Mouse (Mus musculus) embryonic fibroblast, embryonic 13.5 days (primary cell): ENCODE results near the gene Dock4. TPM values are rescaled to one million over a fixed set of nuclear protein-coding genes. Genes with fewer than 3 reads are reported as not detected.

Experiments used
- H3K27ac ChIP-seq: 2 replicates; pipeline ENCODE4 v1.5.1; 2012; ENCODE audit warnings: low read length, control low read depth, inconsistent platforms; ENCODE audit not compliant: insufficient read depth
- H3K4me1 ChIP-seq: 2 replicates; pipeline ENCODE4 v1.6.1; 2011; ENCODE audit warnings: low read length; ENCODE audit not compliant: control insufficient read depth, insufficient read depth
- H3K4me3 ChIP-seq: 2 replicates; pipeline ENCODE4 v1.5.1; 2011; ENCODE audit warnings: mild to moderate bottlenecking, control low read depth, low read length; ENCODE audit not compliant: insufficient read depth
- CTCF ChIP-seq: IDR thresholded peaks from 2 replicates; pipeline ENCODE4 v1.5.1; 2011; ENCODE audit warnings: mild to moderate bottlenecking, control low read depth, low read length, moderate library complexity, borderline replicate concordance; ENCODE audit not compliant: insufficient read depth
- POLR2A ChIP-seq: IDR thresholded peaks from 2 replicates; pipeline ENCODE4 v1.6.1; 2011; ENCODE audit warnings: low read depth, mild to moderate bottlenecking, control low read depth, low read length, moderate library complexity
- polyA plus RNA-seq: library from polyadenylated mRNA; stranded (reverse); fragments of >200 nt; gene quantifications from 2 replicates; pipeline ENCODE4 v1.2.4, GENCODE M21; 2011; ENCODE audit warnings: low read depth; ENCODE audit not compliant: missing spikeins, insufficient read length

The Dock4 gene
- polyA plus RNA-seq, 1 experiment = 12.7 TPM

DNA sequence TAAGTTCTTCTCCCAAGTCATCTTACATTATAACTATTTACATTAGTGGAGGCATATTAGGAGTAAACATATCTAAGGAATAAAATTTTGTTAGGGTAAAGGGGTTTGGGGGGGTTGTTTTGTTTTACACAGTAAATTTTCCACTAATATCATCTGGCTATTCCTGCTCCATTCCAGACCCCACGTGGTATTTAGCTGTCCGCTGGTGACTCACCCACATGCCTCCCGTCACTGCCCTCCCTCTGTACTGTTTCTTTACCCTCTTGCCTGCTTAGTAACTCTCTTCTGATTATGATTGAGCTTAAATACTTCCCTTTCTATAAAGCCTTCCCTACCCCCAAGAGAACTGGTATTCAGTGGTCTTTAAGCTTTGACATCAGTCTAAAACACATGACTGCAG lies 266.5 kb downstream of the Dock4 start:
- no peak for TF ChIP-seq CTCF
- no peak for TF ChIP-seq POLR2A
- H3K27ac ChIP-seq = peak overlapping the region; percentile 19; the same call in 1 of the 2 replicates
- H3K4me1 ChIP-seq = peaks cover 3% of the 10 kb centered on the region; the same call in 1 of the 2 replicates
- no peak overlapping the region for H3K4me3 ChIP-seq

DNA sequence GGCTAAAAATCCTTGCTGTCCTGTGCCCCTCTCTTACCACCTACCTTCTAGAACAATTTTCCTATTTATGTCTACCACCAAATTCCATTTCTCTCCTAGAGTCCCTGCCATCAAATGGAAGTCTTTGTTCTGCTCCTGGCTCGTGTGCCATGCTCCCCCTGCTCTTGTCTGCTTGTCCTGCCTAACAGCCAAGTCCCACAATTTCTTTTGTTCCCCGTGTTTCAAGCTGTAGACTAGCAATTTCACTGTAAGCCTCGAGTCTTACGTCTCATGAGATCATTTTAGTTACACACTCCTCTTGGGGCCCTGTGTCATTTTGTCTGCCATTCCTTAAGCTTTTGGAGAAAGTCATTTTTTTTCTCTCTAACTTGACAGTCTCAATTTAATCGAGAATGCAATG lies 268.5 kb downstream of the Dock4 start:
- H3K27ac ChIP-seq = no peak overlapping the region
- peaks cover 3% of the 10 kb centered on the region; the same call in 1 of the 2 replicates for H3K4me1 ChIP-seq
- TF ChIP-seq CTCF = no peak
- TF ChIP-seq POLR2A = no peak
- no peak overlapping the region for H3K4me3 ChIP-seq

DNA sequence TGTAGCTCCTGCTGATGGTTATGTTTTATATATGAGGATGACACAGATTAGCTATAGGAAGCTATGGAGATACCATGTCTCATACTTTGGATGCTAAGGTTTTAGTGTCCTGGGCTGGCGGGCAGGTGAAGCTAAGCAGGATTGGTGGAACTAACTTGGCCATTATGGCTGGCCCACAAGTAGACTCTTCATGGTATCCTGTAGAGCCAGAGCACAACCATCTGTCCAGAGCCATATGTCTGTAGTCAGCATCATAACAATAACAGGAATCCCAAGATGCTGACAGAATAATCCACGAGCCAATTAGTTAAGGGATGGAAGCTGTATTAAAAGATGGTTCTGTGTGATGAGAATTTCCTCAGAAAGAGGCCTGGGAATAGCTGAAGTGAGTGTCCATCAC lies 269.4 kb downstream of the Dock4 start:
- TF ChIP-seq CTCF (no peak), POLR2A (no peak)
- no peak overlapping the region for H3K4me3 ChIP-seq
- peaks cover 3% of the 10 kb centered on the region; the same call in 1 of the 2 replicates for H3K4me1 ChIP-seq
- no peak overlapping the region for H3K27ac ChIP-seq

DNA sequence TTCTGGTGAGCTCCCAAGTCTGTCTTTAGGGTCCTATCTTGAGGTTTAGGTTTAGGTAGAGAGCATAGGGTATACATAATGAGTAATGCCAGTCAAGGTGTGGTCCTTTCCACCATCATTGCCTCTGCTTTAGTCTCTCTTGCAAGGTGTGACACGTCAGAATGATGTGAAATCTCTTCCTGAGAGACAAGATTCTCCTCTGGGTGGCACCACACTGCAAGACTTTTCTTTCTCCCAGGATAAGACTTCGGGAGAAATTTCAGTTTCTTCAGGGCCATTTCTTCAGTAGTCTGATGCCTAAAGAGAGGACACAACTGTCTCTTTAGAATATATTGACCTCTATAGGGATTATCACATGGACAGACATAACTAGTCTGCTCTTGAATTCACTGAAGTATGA lies 282.6 kb downstream of the Dock4 start:
- H3K4me1 ChIP-seq = no peaks in the 10 kb centered on the region
- H3K4me3 ChIP-seq = no peak overlapping the region
- TF ChIP-seq CTCF (no peak), POLR2A (no peak)
- H3K27ac ChIP-seq = no peak overlapping the region

DNA sequence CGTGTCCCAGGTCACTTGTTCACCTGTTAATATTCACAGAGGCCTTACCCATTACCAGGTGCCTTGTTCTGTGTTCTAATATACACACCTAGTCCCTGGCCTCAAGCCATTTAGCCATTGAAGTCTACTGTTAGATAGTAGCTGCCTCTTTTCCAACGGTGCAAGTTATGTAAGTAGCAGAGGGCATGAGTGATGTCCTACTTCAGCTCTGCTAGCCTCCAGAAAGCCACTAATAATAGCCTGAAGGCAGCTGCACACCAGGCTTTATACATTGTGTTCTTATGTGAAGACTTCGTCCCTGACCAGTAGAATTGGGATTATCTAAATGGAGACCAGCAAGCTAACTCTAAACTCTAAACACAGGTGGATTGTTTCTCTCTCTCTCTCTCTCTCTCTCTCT lies 285.0 kb downstream of the Dock4 start:
- no peak for TF ChIP-seq POLR2A
- TF ChIP-seq CTCF = no peak

DNA sequence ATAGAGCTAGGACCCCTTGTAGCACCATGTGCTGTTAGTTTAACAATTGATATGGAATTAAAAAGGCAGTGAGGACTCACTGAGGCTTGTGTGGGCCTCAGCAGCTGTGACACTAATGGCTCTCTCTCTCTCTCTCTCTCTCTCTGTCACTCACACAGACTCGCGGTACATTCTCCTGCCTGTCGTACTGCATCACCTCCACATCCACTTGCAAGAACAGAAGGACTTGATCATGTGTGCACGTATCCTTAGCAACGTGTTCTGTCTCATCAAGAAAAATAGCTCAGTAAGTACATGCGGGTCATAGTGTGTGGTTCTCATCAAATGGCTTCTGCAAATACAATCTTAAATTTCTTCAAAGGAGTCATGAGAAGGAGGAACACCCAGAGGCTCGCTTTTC lies 299.7 kb downstream of the Dock4 start:
- Histone ChIP-seq H3K4me1 (no peaks in the 10 kb centered on the region), H3K4me3 (no peak overlapping the region), H3K27ac (no peak overlapping the region)
- TF ChIP-seq POLR2A (no peak), CTCF (no peak)

More for the DNA sequence above, 285.0 kb downstream of the Dock4 start:
- Histone ChIP-seq H3K27ac (no peak overlapping the region), H3K4me3 (no peak overlapping the region), H3K4me1 (no peaks in the 10 kb centered on the region)

DNA sequence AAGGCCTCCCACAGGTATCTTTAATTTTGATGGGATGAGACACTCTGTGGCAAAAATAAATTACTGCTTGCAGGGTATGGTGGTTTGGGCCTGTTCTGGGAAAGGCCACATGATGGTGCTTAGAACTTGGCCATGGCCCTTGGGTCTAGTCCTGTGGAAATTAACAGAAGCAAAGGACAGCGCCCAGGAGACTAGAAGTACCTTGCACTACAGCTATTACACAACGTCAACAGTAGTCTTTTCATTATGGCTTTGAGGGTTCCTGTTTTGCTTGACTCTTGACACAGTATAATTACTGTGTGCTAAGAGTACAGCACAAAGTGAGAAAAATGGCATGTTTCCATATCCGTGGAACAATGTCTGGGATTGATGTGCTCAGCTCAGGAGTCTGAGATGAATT lies 300.3 kb downstream of the Dock4 start:
- no peak overlapping the region for H3K27ac ChIP-seq
- no peak overlapping the region for H3K4me3 ChIP-seq
- TF ChIP-seq CTCF = no peak
- TF ChIP-seq POLR2A = no peak
- no peaks in the 10 kb centered on the region for H3K4me1 ChIP-seq

DNA sequence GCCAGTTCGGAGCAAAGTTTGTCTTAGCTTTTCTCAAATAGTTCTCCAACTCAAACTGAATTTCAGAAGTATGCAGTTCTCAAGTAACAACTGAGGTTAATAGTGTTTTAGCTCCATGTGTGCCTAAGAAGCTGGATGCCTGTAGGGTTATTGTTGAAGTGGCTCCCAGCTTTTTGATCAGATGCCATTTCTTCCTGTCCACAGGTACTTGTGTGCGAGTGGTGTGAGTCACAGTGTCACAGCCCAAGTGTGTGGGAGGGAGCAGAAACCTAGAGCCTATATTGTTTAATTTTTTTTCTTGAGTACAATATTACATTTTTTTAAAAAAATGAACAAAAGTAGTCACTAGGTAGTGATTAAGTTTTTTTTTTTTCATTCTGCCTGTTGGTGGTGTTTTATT lies 313.5 kb downstream of the Dock4 start:
- no peak overlapping the region for H3K27ac ChIP-seq
- H3K4me3 ChIP-seq = no peak overlapping the region
- TF ChIP-seq POLR2A (no peak), CTCF (no peak)
- no peaks in the 10 kb centered on the region for H3K4me1 ChIP-seq

DNA sequence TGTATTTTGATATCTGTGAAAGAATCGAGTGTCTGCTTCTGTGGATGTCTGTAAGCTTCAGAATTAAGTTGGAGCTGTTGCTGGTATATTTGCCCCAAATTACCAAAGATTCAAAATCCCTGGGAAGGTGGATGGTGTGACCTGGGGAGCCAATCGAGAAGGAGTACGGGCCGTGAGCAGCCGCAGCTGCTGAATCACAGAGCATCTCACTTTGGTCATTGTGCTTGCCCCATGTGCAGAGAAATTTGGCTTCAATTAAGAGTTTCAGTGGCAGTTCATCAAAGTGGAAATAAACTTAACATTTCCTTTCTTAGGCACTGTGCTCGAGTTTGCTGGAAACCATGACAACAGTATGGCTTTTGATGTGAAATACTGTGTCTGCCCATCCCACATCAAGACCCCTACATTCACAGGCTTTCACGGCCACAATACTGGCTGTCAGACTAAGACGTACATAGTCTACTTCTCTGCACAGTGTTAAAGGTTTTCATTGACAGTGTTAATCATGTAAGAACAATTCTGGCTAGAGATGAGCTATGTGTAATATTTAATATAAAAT lies 321.6 kb downstream of the Dock4 start:
- H3K27ac ChIP-seq = no peak overlapping the region
- H3K4me1 ChIP-seq = no peaks in the 10 kb centered on the region
- TF ChIP-seq CTCF (no peak), POLR2A (no peak)
- H3K4me3 ChIP-seq = no peak overlapping the region

DNA sequence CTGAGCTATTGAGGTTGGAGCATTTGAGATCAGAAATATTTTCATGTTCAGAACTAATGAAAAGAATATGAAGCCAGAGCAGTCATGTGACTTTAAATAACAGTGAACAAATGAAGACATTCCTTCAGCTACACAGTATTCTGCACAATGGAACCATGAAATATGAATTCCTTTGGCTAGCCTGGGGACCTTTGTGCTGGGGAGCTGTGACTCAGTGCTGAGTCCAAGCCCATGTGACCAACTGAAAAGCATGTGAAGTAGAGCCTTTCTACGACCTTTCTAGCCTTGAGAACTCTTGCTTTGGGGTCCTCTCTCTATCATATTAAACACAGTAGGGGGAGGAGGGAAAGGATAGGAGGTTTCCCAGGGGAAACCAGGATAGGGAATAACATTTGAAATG lies 327.3 kb downstream of the Dock4 start:
- Histone ChIP-seq H3K4me1 (no peaks in the 10 kb centered on the region), H3K27ac (peak overlapping the region; percentile 61; the same call in 1 of the 2 replicates), H3K4me3 (no peak overlapping the region)
- no peak for TF ChIP-seq CTCF

DNA sequence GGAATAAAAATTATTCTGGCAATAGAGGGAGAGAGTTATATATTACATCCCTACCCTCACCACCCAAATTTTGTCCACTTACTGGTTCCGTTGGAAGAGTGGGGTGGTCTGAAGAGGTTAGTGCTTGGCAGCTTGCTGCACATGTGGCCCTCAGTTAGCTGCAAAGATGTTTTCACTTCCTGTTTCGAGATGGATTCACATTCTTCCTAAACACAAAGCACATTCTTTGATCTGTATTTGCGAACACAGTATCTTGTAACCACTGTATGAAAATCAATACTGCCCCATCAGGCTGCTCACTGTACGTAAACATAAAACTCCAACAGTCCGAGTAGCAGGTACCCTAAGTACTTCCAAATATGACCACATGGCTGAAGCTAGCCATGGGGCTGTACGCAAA lies 335.8 kb downstream of the Dock4 start:
- H3K27ac ChIP-seq = no peak overlapping the region
- no peaks in the 10 kb centered on the region for H3K4me1 ChIP-seq
- TF ChIP-seq CTCF (no peak), POLR2A (no peak)
- H3K4me3 ChIP-seq = no peak overlapping the region
